Mouse (Mus musculus): Measurements from ENCODE around the gene Ajuba.

- no peak for TF ChIP-seq CTCF (IDR thresholded peaks at IDR 0.05)
- TF ChIP-seq POLR2A (IDR thresholded peaks at IDR 0.05; ENCODE audit: insufficient read depth, low read depth, low read length), result no peak
These were observed 893 bp downstream of the Ajuba start for GRCm38 (mm10) chr14:54576241-54577088.
